Mouse (Mus musculus): ENCODE results near the gene Nhlrc4. TPM values are rescaled to one million over a fixed set of nuclear protein-coding genes. Genes with fewer than 3 reads are reported as not detected.

Nhlrc4 gene
- total RNA-seq, 2 experiments from 2014 or later, result 0.52 TPM; not detected in 1

Other genes with a start within 250 kb of the Nhlrc4 start
- 100 to 1,000 TPM; 108 to 125 TPM for gene Gng13, start 227.8 kb downstream of the Nhlrc4 start, total RNA-seq (2021)
- gene Chtf18, start 217.5 kb downstream of the Nhlrc4 start, total RNA-seq (2021), result 1 to 10 TPM; 1.3 to 2.1 TPM
- 10 to 100 TPM; 45.4 to 49.2 TPM for gene Rpusd1, start 217.3 kb downstream of the Nhlrc4 start, total RNA-seq (2021)
- under 1 TPM in 1 of 2 experiments, not detected in 1; 0.14 TPM for gene Mslnl, start 208.9 kb downstream of the Nhlrc4 start, total RNA-seq (2021)
- 1 to 10 TPM in 1 of 2 experiments, under 1 TPM in 1; 0.71 to 1.8 TPM for gene Msln, start 190.6 kb downstream of the Nhlrc4 start, total RNA-seq (2021)
- gene Narfl, start 171.2 kb downstream of the Nhlrc4 start, total RNA-seq (2021), result 10 to 100 TPM; 32.7 to 33.2 TPM
- gene Haghl, start 159.3 kb downstream of the Nhlrc4 start, total RNA-seq (2021), result 100 to 1,000 TPM; 112 to 126 TPM
- not detected for gene Ccdc78, start 158.4 kb downstream of the Nhlrc4 start, total RNA-seq (2021)
- gene Fam173a, start 152.1 kb downstream of the Nhlrc4 start, total RNA-seq (2021), result 10 to 100 TPM; 81.7 to 88.0 TPM
- 1 to 10 TPM; 1.6 to 3.5 TPM for gene AC134908.4, start 149.3 kb downstream of the Nhlrc4 start, total RNA-seq (2021)
- 10 to 100 TPM; 82.7 to 89.2 TPM for gene Metrn, start 147.8 kb downstream of the Nhlrc4 start, total RNA-seq (2021)
- gene Fbxl16, start 135.9 kb downstream of the Nhlrc4 start, total RNA-seq (2021), result 100 to 1,000 TPM; 637 to 657 TPM
- gene Wdr24, start 121.3 kb downstream of the Nhlrc4 start, total RNA-seq (2021), result 10 to 100 TPM; 26.5 to 27.1 TPM
- gene Jmjd8, start 116.1 kb downstream of the Nhlrc4 start, total RNA-seq (2021), result 10 to 100 TPM; 59.5 to 62.9 TPM
- 100 to 1,000 TPM; 160 to 164 TPM for gene Stub1, start 111.6 kb downstream of the Nhlrc4 start, total RNA-seq (2021)
- 10 to 100 TPM; 62.3 to 68.3 TPM for gene Rhbdl1, start 107.7 kb downstream of the Nhlrc4 start, total RNA-seq (2021)
- 10 to 100 TPM; 26.0 to 28.5 TPM for gene Gm20683, start 103.2 kb downstream of the Nhlrc4 start, total RNA-seq (2021)
- 100 to 1,000 TPM in 1 of 2 experiments, 10 to 100 TPM in 1; 95.2 to 107 TPM for gene Rhot2, start 100.1 kb downstream of the Nhlrc4 start, total RNA-seq (2021)
- gene Wdr90, start 83.5 kb downstream of the Nhlrc4 start, total RNA-seq (2021), result 10 to 100 TPM; 14.8 to 21.0 TPM
- 10 to 100 TPM; 22.4 to 25.3 TPM for gene Mcrip2, start 76.2 kb downstream of the Nhlrc4 start, total RNA-seq (2021)
- gene Mettl26, start 69.9 kb downstream of the Nhlrc4 start, total RNA-seq (2021), result 10 to 100 TPM; 39.2 to 40.1 TPM
- 1 to 10 TPM; 2.0 TPM for gene Wfikkn1, start 64.1 kb downstream of the Nhlrc4 start, total RNA-seq (2021)
- gene Rab40c, start 25.2 kb downstream of the Nhlrc4 start, total RNA-seq (2021), result 10 to 100 TPM; 41.0 to 52.9 TPM
- 100 to 1,000 TPM; 135 to 137 TPM for gene Pigq, start within 50 bp of the Nhlrc4 start, total RNA-seq (2021)
- under 1 TPM; 0.34 to 0.47 TPM for gene A930017K11Rik, start 7.6 kb upstream of the Nhlrc4 start, total RNA-seq (2021)
- gene Capn15, start 40.8 kb upstream of the Nhlrc4 start, total RNA-seq (2021), result 10 to 100 TPM; 48.7 to 55.2 TPM
- 100 to 1,000 TPM in 1 of 2 experiments, 10 to 100 TPM in 1; 97.3 to 104 TPM for gene Rab11fip3, start 124.6 kb upstream of the Nhlrc4 start, total RNA-seq (2021)
- 10 to 100 TPM; 27.2 to 28.2 TPM for gene Decr2, start 145.4 kb upstream of the Nhlrc4 start, total RNA-seq (2021)
- gene Nme4, start 150.6 kb upstream of the Nhlrc4 start, total RNA-seq (2021), result 1 to 10 TPM; 4.1 TPM
- 10 to 100 TPM; 11.4 to 13.1 TPM for gene Tmem8, start 168.3 kb upstream of the Nhlrc4 start, total RNA-seq (2021)
- gene Mrpl28, start 178.5 kb upstream of the Nhlrc4 start, total RNA-seq (2021), result 10 to 100 TPM; 63.4 to 68.9 TPM
- 10 to 100 TPM; 23.2 to 23.6 TPM for gene Axin1, start 193.7 kb upstream of the Nhlrc4 start, total RNA-seq (2021)

Data from layer of hippocampus, postnatal 25 days (tissue).